Mouse (Mus musculus) right cerebral cortex, postnatal 25 days (tissue): ENCODE results near the gene Gpank1.
"Not testable (repeated sequence)": the region's sequence is repeated elsewhere in the genome, so short reads cannot be mapped to it uniquely, and the experiment has no call there.

Source experiments
- DNase-seq: peaks from one replicate; pipeline ENCODE4 v3.0.0; 2022

Gene Gpank1

GRCm38 (mm10) chr17:35100196-35100765 is 21.0 kb upstream of the Gpank1 start:
- DNase-seq = no peak

DNA sequence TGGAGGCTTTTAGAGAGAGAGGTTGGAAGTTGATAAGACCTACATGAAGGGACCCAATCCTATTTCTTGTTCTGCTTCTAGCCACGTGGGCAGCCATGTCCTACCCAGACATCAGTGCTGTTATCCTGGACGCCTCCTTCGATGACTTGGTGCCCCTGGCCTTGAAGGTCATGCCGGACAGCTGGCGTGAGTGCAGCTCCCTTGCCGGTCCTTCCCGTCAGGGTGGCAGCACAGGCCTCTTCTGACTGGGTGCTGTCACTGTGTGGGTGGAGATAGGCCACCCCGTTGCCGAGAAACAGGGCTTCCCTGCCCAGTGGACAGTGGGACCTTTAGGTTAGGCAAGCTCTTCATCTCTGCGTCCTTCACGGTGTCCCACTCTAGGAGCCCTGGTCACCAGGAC is 20.1 kb upstream of the Gpank1 start:
- no peak for DNase-seq

GRCm38 (mm10) chr17:35102299-35102698 is 19.0 kb upstream of the Gpank1 start:
- DNase-seq = no peak

DNA sequence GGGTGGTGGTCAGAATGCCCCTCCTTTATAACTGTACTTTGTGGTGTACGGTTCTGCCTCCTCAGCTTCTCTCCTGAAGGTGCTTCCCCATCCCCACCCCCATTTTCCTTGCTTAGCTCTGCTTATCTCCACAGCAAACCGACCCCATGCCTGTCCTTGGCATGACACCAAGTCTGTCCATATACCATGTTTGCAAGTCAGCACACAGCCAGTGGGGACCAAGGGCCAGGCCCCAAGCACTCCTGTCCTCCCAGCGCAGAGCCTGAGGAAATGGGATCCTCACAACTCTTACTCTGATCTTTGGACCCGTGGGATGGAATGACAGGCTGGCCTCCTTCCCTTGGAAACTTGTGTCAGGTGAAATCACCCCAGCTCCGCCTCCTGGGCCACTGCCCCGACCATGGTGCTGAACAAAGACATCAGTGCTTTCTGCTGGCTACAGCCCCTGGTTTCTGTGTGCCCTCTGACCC is 18.0 kb upstream of the Gpank1 start:
- DNase-seq = no peak

DNA sequence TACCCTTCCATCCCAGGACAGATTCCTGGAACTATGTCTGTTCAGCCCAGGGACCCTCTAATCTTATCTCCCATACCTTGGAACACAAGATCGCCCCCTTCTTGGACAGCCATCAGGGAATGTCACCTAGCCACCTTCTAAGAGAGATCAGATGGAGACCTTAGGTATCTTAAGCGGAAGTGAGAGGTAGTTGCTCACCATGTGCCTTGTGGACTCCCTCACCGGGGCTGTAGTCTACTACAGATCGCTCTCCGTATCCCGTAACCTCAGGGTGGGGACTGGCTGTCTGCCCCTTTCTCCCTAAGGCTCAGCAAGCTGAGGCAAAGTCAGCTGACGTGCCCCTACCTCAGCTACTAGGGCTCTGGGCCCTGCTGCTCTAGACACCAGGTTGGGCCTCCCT is 17.2 kb upstream of the Gpank1 start:
- no peak for DNase-seq

DNA sequence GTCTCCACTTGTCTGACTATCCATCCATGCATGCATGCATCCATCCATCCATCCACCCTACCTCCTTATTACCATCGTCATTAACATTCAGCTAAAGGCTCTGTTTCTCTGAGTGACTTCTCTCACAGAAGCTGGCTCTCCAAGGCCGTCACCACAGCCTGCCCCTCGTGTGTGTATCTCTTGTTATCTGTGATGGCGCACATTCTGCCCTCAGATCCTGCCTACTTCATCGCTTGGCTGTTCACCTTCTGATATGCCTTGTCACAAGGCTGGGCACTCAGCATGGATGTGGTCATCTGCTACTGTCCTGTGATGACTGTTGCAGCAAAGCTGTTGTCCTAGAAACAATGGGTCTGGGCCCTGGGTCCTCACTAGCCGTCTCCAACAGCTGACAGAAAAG is 16.5 kb upstream of the Gpank1 start:
- no peak for DNase-seq

- DNase-seq = no peak
Observed at GRCm38 (mm10) chr17:35105740-35106389, 15.4 kb upstream of the Gpank1 start.

DNA sequence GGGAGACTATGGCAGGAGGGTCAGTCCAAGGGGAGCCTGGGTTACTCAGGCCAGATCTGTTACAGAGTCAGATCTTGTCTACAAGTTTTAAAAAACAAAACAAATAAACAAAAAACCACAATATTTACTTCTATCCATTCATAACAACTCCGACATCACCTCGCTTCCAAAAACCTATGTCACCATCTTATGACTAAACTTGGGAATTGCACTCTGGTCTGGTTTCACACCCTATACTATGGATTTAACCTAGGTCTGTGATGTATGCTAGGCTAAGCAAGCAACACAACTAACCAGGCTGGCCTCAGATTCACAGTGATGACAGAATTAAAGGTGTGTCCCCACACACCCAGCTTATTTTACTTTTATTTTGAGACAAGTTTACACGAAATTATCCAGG is 14.7 kb upstream of the Gpank1 start:
- DNase-seq = no peak

GRCm38 (mm10) chr17:35108097-35108496 is 13.2 kb upstream of the Gpank1 start, which contains the start of gene Ly6g5c:
Ly6g5c (plus strand) TSS chr17:35108279.
- DNase-seq = no peak

DNA sequence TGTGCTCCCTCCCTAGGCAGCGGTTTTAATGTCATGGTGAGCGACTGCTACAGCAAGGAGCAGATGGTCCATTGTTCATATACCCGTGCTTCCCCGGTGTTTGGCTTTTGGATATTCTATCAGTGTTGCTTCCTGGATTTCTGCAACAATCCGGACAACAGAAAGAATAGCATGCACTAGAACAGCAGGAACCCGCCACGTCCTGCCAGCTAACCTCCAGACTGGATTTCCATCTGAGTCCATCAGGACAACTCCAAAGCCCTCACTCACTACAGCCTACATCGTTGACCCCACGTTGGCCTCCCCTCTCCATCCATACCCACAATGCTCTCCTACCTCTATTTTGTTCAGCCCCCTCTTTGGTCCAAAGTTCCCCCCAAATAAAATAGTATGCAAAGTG is 9.5 kb upstream of the Gpank1 start:
- no peak for DNase-seq

DNA sequence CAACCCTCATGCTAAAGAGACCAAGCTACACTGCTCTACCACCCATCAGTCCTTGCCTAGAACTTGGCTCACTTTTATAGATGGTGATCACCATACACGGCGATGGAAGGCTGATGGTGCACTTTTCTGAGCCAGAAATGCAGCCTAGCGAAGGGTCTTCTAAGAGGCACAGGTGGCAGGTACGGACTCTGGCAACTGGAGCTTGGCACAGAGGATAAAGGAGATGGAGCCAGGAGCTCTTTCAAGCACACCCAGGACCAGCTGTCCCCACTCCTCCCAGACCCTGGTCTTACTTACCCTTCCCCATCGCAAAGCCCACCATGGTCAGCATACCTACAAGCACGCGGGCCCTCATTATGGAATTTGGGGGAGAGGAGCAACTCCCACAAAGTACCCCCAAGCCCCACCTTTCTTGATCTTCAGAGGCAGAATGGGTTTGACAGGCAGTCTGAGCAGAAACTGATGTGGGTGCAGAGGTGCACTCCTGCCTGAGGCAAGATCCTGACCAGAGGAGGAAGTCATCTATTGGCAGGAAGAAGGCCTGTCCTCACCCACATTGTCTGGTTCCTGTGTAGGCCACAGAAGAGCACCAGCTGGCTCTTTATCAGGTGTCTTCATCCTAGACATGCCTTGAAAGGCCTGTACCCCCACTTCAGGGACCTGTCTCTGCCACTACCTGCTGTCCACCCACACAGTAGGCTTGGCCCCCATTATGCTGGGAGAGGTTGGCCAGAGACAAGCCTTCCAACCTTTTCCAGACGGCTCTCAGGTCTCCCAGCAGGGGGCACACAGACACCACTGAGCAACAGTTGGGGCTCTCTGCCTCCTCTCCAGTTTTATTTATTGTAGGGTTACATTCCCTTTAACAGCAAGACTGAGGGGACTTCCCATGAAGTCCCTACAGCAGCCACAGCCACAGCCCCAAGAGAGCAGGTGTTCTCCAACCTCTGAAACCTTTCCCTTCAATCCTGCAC is 5.9 kb upstream of the Gpank1 start, which contains the start of gene Ly6g5b:
Gene Ly6g5b, minus strand, starts transcription at position 383 of the 974 bp plus-strand sequence.
- DNase-seq = no peak

DNA sequence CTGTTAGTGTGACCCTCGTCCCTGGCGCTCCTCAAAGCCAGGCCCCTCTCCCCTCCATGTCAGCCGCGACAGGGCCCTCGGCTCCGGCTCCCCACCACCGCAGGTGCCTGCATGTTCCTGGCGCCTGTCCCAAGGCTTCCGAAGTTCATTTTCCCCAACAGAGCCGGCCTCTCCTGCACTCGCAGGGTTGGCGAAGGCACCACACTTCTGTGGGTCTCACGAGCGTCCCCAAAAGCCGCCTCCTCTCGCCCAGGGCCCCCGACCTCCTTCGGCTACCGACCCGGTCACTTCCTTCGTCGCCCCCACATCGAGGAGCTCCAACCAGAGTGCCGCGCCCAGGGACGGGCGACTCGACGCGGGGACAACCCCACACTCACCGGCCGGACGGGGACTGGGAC is 511 bp upstream of the Gpank1 start:
- no peak for DNase-seq

- DNase-seq = peak; percentile 59
Observed at GRCm38 (mm10) chr17:35121871-35122303, 632 bp downstream of the Gpank1 start, which contains the start of gene Csnk2b. Csnk2b (minus strand) TSS chr17:35122053.

- not testable (repeated sequence) for DNase-seq
Observed at GRCm38 (mm10) chr17:35123287-35123686, 2.0 kb downstream of the Gpank1 start.

DNA sequence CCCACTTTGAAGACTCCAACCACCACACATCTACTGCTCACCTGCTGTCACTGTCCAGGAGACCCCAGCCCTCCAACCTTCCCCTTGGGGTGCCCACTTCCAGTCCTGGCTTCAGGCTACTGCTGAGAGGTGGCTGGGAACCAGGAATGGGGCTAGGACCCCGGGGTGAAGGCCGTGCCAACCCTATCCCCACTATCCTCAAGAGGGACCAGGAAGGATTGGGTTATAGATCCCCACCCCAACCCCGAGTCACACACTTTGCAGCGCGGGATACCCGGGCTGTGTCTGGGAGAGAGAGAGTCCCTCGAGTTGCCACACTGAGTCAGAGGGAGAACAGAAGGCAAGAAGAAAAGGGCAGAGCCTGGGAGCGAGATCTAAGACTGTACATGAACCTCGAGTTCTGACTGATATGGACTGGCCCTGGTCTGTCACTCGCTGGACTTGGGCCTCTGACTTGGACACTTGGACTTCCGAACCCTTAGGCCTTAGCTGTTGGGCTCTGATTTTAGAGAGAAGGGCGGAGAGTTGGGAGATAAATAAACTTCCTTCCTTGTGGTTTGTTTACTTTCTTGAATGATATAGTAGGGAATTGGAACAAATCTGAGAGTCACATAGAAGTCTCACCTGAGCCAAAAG is 3.1 kb downstream of the Gpank1 start:
- DNase-seq = not testable (repeated sequence)

GRCm38 (mm10) chr17:35125081-35125480 is 3.8 kb downstream of the Gpank1 start:
- no peak for DNase-seq

DNA sequence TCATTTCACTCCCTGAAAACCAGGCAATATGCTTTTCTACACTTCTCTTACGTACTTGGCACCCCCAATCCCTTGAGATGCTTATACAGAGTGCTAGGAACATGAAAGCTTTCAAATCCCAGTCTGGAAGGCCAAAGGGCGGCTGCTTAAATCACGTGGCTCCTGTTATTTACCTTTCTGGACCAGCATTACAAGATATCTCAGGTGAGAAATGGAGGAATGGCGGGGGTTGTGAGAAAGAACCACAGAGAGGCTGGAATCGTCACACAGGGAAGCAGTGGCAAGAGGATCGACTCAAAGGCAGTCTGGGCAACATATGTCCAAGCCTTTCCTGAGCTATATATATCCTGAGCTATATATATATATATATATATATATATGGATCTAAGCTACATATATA is 4.3 kb downstream of the Gpank1 start:
- DNase-seq = no peak

- DNase-seq = peak; percentile 73
Observed at GRCm38 (mm10) chr17:35126206-35126611, 5.0 kb downstream of the Gpank1 start, which contains the start of gene D17H6S53E. D17H6S53E (plus strand) TSS chr17:35126373.

GRCm38 (mm10) chr17:35127017-35127416 is 5.8 kb downstream of the Gpank1 start:
- DNase-seq = no peak

- no peak for DNase-seq
Observed at GRCm38 (mm10) chr17:35128996-35129395, 7.7 kb downstream of the Gpank1 start.

- DNase-seq = no peak
Observed at GRCm38 (mm10) chr17:35131038-35131437, 9.8 kb downstream of the Gpank1 start.

- no peak for DNase-seq
Observed at GRCm38 (mm10) chr17:35131500-35132173, 10.4 kb downstream of the Gpank1 start, which contains the start of gene Apom. Apom (minus strand) TSS chr17:35132050.
